Mouse (Mus musculus): ENCODE results near the gene Ibsp. TPM values are rescaled to one million over a fixed set of nuclear protein-coding genes. Genes with fewer than 3 reads are reported as not detected.

Ibsp gene
- not detected for total RNA-seq (2021)
- long read RNA-seq, experiment 1, result 0 reads
- long read RNA-seq, experiment 2, transcript Ibsp-201 (7 exons, 2,068 nt), result major isoform, 48 of 50 reads
- long read RNA-seq, experiment 2, partial matches to known transcripts, result 1 of 50 reads
- long read RNA-seq, experiment 2, other reads (novel, unspliced or antisense), result 1 of 50 reads

DNA sequence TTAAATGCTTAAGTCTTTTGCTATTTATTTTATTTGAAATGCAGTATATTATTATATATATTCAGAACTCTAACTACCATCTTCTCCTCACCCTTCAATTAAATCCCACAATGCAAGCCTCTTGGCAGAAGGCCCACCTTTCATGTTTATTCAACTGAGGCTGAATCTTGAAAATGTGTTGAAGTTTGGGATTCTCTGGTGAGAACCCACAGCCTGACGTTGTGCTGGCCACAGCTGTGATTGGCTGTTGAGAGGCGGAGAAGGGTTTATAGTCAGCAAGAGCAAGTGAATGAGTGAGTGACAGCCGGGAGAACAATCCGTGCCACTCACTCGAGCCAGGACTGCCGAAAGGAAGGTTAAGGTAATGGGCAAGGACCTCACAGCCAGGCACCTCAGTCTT is at the start of gene Ibsp:
Gene Ibsp (plus strand): TSS at position 178 of the 400 bp plus-strand sequence.
- no peak for DNase-seq (ENCODE audit: low spot score in 2 of 2)

DNA sequence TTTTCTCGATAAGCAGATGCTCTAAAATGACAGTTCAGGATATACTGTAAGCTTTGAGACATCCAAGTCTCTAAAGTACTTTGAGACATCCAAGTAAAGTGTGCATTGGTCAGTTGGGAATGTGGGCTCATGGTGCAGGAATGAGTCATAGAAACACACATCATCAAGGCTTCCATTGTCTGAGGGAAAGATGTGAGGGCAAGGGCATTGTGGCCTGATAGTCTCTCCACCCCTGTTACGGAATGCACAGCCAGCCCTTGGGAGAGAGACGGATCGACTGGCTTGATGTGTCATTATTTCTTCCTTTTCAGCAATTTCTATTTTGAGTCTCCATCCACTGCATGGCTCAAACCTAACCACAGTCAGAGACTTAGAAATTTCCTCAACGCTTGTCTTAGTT is 47.2 kb upstream of the Ibsp start:
- DNase-seq (ENCODE audit: low spot score in 2 of 2), result no peak

DNA sequence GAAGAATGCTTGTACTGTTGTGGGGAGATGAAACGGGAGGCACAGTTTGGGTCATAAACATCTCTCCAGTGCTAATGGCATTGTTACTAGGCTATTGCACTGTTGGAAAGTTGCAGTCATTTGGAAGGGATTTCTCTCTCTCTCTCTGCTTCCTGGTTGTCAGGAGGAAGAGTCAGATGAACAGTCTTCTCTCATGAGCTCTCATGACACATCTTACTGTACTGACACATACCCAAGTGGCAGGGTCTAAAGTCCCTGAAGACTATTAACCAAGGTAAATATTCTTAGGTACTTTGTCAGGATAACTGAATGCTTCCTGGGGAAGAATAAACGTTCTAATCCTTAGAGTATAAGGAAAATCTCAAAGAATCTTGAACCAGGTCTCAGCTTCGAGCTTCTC is 42.4 kb upstream of the Ibsp start:
- DNase-seq (ENCODE audit: low spot score in 2 of 2), result no peak

- DNase-seq (ENCODE audit: low spot score in 2 of 2), result no peak
Measured at GRCm38 (mm10) chr5:104261908-104262461, 37.0 kb upstream of the Ibsp start.

DNA sequence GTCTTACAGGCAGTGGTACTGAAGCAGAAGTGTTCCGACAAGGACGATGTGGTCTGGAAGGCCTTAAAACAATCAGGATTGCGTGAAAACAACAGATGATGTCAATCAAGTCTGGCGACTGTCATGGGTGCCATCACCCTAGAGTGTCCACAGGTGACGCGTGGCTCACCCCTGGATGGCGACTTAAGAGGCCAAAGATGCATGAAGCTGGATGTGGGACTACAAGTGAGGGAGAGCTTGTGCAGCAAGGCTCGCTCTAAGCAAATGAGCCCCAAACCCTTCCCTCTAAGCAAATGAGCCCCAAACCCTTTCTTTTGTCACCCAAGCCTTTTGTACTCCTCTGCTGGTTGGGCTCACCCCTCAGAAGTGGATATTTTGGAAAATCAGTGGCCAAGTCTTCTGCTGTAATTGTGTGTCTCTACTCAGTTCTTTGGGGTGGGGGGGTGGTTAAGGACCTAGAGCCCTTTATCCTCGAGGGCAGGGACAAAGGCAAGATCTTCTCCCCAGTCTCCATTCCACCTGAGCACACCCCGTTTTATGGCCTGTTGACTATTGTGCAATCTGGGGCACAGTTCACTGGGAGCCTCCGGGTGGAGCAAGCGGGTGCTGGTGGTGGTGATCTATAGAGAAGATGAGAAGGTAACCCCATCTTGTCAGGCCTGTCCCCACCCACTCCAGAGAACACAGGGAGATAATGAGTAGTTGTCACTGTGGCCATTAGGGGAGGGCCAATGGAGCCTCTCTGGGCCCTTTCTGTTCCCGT is 35.8 kb upstream of the Ibsp start:
- no peak for DNase-seq (ENCODE audit: low spot score in 2 of 2)

GRCm38 (mm10) chr5:104294201-104294600 is 4.8 kb upstream of the Ibsp start:
- DNase-seq (ENCODE audit: low spot score in 2 of 2), result no peak

GRCm38 (mm10) chr5:104314073-104314472 is 15.1 kb downstream of the Ibsp start:
- no peak for DNase-seq (ENCODE audit: low spot score in 2 of 2)

DNA sequence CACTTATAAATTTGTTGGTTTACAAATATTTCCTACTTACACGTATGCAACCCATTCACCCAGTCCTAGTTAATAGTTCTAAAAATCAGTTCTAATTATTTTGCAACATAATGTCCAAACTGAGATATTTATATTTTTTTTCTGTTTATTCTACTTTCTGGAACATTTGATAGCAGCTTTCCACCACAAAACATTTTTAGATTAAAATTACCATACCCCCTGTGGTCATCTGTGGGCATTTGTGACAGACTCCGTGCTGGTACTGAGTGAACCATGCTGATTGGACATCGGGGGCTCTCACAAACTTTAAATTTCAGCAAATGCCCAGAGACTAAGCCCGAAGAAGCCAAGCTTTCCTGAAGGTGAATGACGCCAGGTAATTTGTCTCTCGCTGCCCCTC is 26.1 kb downstream of the Ibsp start, which contains the start of gene Mepe:
Gene Mepe (plus strand): TSS at position 301 of the 400 bp plus-strand sequence.
- DNase-seq (ENCODE audit: low spot score in 2 of 2), result no peak

GRCm38 (mm10) chr5:104326884-104327283 is 27.9 kb downstream of the Ibsp start:
- DNase-seq (ENCODE audit: low spot score in 2 of 2), result no peak

GRCm38 (mm10) chr5:104327389-104327788 is 28.4 kb downstream of the Ibsp start:
- DNase-seq (ENCODE audit: low spot score in 2 of 2), result no peak

DNA sequence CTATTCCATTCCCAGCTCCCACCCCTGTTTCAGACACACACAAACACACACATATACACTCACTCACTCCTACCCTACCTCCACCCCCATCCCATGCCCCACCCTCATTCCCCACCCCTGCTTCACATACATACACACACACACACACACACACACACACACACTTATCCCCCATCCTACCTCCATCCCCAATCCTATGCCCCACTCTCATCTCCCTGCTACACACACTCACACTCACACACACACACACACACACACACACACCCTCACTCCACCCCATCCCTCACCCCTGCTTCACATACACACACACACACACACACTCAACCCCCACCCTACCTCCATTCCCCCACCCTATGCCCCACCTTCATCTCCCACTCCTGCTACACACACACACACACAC is 28.9 kb downstream of the Ibsp start:
- no peak for DNase-seq (ENCODE audit: low spot score in 2 of 2)

- no peak for DNase-seq (ENCODE audit: low spot score in 2 of 2)
Measured at GRCm38 (mm10) chr5:104328317-104328850, 29.4 kb downstream of the Ibsp start.

- DNase-seq (ENCODE audit: low spot score in 2 of 2), result no peak
Measured at GRCm38 (mm10) chr5:104329381-104329780, 30.4 kb downstream of the Ibsp start.

DNA sequence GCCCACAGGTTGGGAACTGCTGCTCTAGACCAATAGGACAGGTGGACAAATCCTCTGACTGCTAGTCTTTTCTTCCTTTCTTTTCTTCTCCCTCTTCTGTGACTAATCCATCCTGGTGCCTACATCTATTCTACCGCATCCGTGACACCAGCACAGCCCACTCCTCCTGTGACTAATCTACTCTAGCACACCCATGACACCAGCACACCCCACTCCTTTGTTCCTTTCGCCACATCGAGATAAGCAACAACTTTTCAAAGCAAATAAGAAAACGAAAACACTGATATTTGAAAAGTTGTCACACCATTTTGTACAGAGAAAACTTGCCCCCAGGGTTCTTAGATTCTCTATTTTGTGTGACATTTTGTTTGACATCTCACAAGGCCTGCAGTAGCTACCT is 31.1 kb downstream of the Ibsp start:
- no peak for DNase-seq (ENCODE audit: low spot score in 2 of 2)

GRCm38 (mm10) chr5:104332296-104332695 is 33.3 kb downstream of the Ibsp start:
- no peak for DNase-seq (ENCODE audit: low spot score in 2 of 2)

DNA sequence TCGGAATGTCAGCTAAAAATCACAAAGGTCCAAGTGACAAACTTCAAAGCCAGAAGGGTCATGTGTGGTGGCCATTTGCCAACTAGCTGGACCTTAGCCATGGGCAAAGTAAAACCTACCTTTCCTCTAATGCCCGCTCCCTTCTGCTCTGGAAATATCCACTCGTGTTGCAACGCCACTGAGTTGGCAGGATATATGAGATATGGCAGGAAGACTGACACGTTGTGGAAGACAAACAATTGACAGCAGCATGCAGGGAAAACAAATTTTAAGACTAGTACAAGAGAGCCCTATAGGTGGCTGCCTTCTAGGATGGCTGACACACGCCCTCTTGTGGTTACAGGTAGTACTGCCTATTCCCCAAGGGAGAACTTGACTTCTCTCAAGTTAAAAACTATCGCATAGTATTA is 34.3 kb downstream of the Ibsp start:
- peak in 1 of 2 experiments; percentile 34 for DNase-seq (ENCODE audit: low spot score in 2 of 2)

- DNase-seq (ENCODE audit: low spot score in 2 of 2), result no peak
Measured at GRCm38 (mm10) chr5:104333643-104334042, 34.7 kb downstream of the Ibsp start.

DNA sequence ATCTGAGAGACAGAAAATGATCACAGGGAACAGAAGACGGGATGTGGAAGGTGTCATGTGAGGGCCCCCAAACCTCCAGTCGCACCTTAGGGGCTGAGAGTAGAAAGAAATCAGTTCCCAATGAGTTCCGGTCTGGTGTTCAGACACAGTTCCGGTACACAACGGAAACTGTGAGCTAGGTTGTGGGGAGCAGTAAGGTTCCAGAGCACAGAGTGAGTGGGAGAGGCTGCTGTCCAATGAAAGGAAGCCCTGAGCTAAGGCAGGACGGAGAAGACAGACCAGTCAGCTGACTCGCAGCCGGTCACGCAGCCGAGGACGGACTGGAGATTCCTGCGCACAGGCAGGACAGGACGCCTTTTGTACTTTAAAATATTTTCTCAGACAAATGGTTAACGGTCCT is 35.5 kb downstream of the Ibsp start:
- DNase-seq (ENCODE audit: low spot score in 2 of 2), result no peak

- DNase-seq (ENCODE audit: low spot score in 2 of 2), result no peak
Measured at GRCm38 (mm10) chr5:104335962-104336361, 37.0 kb downstream of the Ibsp start.

- no peak for DNase-seq (ENCODE audit: low spot score in 2 of 2)
Measured at GRCm38 (mm10) chr5:104337491-104337890, 38.5 kb downstream of the Ibsp start.

DNA sequence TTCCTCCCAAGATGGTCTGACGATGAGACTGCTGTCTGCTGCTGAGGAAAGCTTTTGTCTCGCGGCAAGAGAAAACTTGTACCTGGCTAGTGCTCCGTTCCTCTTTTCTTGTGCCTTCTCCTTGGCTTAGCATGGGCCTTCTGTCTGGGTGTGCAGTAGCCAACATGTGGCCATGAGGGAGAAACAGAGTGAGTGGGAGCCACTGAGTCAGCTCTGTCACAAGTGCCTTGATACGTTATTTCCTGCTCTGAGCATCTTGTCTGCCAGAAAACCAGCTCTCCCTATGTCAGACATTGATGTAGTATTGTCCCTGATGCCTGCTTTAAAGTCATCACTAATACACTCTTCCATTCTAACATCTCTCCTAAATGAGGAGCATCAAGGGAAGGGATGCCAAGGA is 40.0 kb downstream of the Ibsp start:
- no peak for DNase-seq (ENCODE audit: low spot score in 2 of 2)
